Mouse (Mus musculus) forebrain, postnatal 0 days (tissue): Measurements from ENCODE around the gene Slc7a6os. TPM values are rescaled to one million over a fixed set of nuclear protein-coding genes. Genes with fewer than 3 reads are reported as not detected.

Experiments
- ATAC-seq: fragments of 200-750 bp; cut with Nextera tagmentation; 2 replicates; pipeline ENCODE4 v1.8.0; 2017; ENCODE audit warnings: mild to moderate bottlenecking, moderate library complexity
- DNase-seq: peaks from one replicate; pipeline ENCODE4 v3.0.0-alpha.2; 2015
- H3K27ac ChIP-seq: fragments of 300-500 bp; sonication (generic); 2 replicates; pipeline ENCODE4 v1.5.1; 2014; ENCODE audit warnings: low read depth, mild to moderate bottlenecking, antibody characterized with exemption, low read length, moderate library complexity, mixed read lengths
- H3K27me3 ChIP-seq: fragments of 300-500 bp; sonication (generic); 2 replicates; pipeline ENCODE4 v1.6.1; 2014; ENCODE audit warnings: mild to moderate bottlenecking, low read length, mixed read lengths; ENCODE audit not compliant: insufficient read depth
- H3K36me3 ChIP-seq: fragments of 300-500 bp; sonication (generic); 2 replicates; pipeline ENCODE4 v1.6.1; 2014; ENCODE audit warnings: mild to moderate bottlenecking, moderate library complexity; ENCODE audit not compliant: insufficient read depth
- H3K4me1 ChIP-seq: fragments of 300-500 bp; sonication (generic); 2 replicates; pipeline ENCODE4 v1.6.1; 2014; ENCODE audit warnings: antibody characterized with exemption; ENCODE audit not compliant: insufficient read depth
- H3K4me2 ChIP-seq: fragments of 300-500 bp; sonication (generic); 2 replicates; pipeline ENCODE4 v1.6.1; 2014; ENCODE audit warnings: low read depth, mild to moderate bottlenecking, moderate library complexity
- H3K4me3 ChIP-seq: fragments of 300-500 bp; sonication (generic); 2 replicates; pipeline ENCODE4 v1.5.1; 2014; ENCODE audit warnings: low read depth, low read length, mixed read lengths
- H3K9ac ChIP-seq: fragments of 300-500 bp; sonication (generic); 2 replicates; pipeline ENCODE4 v1.6.1; 2014; ENCODE audit warnings: mild to moderate bottlenecking
- H3K9me3 ChIP-seq: fragments of 300-500 bp; sonication (generic); 2 replicates; pipeline ENCODE4 v1.6.1; 2016; ENCODE audit warnings: low read length
- CTCF ChIP-seq: sonication (generic); IDR thresholded peaks from 2 replicates; pipeline ENCODE4 v1.5.1; 2016; ENCODE audit warnings: antibody characterized with exemption, control low read depth, low read depth
- WGBS: fragments of 180-500 bp; shearing (Covaris S2); extraction: QIAGEN DNeasy Blood & Tissue Kit; methylation state at CpG from one replicate; pipeline ENCODE4 v1.1.7; 2014; 5-methylcytosine and 5-hydroxymethylcytosine counted together
- polyA plus RNA-seq: library from polyadenylated mRNA; unstranded; fragments of >200 nt; fragmentation: Nextera tagmentation; extraction: Ambion mirVana; gene quantifications from 2 replicates; pipeline ENCODE4 v1.2.1, GENCODE M21; 2015
- total RNA-seq: library from RNA; depleted of rRNA; stranded (reverse); fragments of >200 nt; gene quantifications from 2 replicates; pipeline ENCODE4 v1.2.3, GENCODE M21; 2014; rRNA removed

Slc7a6os gene
- total RNA-seq (59.3 and 73.1 TPM in 2 replicates), polyA plus RNA-seq (32.4 and 36.3 TPM in 2 replicates)

- peak within 1 kb of the TSS; percentile 57 for H3K4me3 ChIP-seq
- no peaks in the 10 kb centered on the region for H3K9me3 ChIP-seq
- peaks cover 9% of the 10 kb centered on the region; the same call in 1 of the 2 replicates for H3K4me1 ChIP-seq
- peak; percentile 24 for TF ChIP-seq CTCF
- H3K36me3 ChIP-seq, result peaks cover 19% of the 10 kb centered on the region
- ATAC-seq (peak; percentile 99), DNase-seq (peak; percentile 96)
- under 1% methylated on average over 52 of the region's 52 CpGs for WGBS
- H3K9ac ChIP-seq, result peak within 1 kb of the TSS; percentile 63
- H3K27me3 ChIP-seq, result no peaks in the 10 kb centered on the region
- H3K27ac ChIP-seq, result peak within 1 kb of the TSS; percentile 89
- peak within 1 kb of the TSS; percentile 60 for H3K4me2 ChIP-seq
Observed at GRCm38 (mm10) chr8:106210821-106211345, at the start of gene Slc7a6os, which contains the start of gene Prmt7. Gene Slc7a6os, minus strand, starts transcription at chr8:106210935. Gene Prmt7, plus strand, starts transcription at chr8:106210936.

GRCm38 (mm10) chr8:106259579-106260255, 49.0 kb upstream of the Slc7a6os start:
- H3K4me2 ChIP-seq, result no peak overlapping the region
- no peaks in the 10 kb centered on the region for H3K27me3 ChIP-seq
- H3K4me3 ChIP-seq, result no peak overlapping the region
- H3K9ac ChIP-seq, result no peak overlapping the region
- ATAC-seq, result no peak
- no peaks in the 10 kb centered on the region for H3K9me3 ChIP-seq
- H3K4me1 ChIP-seq, result no peaks in the 10 kb centered on the region
- H3K36me3 ChIP-seq, result peaks cover 53% of the 10 kb centered on the region
- H3K27ac ChIP-seq, result no peak overlapping the region
- no peak for TF ChIP-seq CTCF
- DNase-seq, result no peak
- WGBS, result 95% methylated on average over 10 of the region's 10 CpGs

- WGBS, result 36% methylated on average over 1 of the region's 1 CpGs
- no peak overlapping the region for H3K27ac ChIP-seq
- H3K4me1 ChIP-seq, result no peaks in the 10 kb centered on the region
- H3K27me3 ChIP-seq, result no peaks in the 10 kb centered on the region
- no peak for ATAC-seq
- H3K4me2 ChIP-seq, result no peak overlapping the region
- H3K4me3 ChIP-seq, result no peak overlapping the region
- peak; percentile 51 for TF ChIP-seq CTCF
- no peak for DNase-seq
- peaks cover 62% of the 10 kb centered on the region for H3K36me3 ChIP-seq
- H3K9ac ChIP-seq, result no peak overlapping the region
- H3K9me3 ChIP-seq, result no peaks in the 10 kb centered on the region
Observed at GRCm38 (mm10) chr8:106258169-106258568, 47.4 kb upstream of the Slc7a6os start.

- no peak overlapping the region for H3K9ac ChIP-seq
- no peaks in the 10 kb centered on the region for H3K27me3 ChIP-seq
- ATAC-seq (no peak), DNase-seq (no peak)
- no peaks in the 10 kb centered on the region for H3K4me1 ChIP-seq
- no peak overlapping the region for H3K27ac ChIP-seq
- WGBS, result 67% methylated on average over 4 of the region's 4 CpGs
- H3K4me2 ChIP-seq, result no peak overlapping the region
- no peaks in the 10 kb centered on the region for H3K9me3 ChIP-seq
- peaks cover 52% of the 10 kb centered on the region for H3K36me3 ChIP-seq
- no peak for TF ChIP-seq CTCF
- no peak overlapping the region for H3K4me3 ChIP-seq
Observed at GRCm38 (mm10) chr8:106250186-106250585, 39.5 kb upstream of the Slc7a6os start.

- no peak overlapping the region for H3K4me3 ChIP-seq
- no peak overlapping the region for H3K27ac ChIP-seq
- no peak for DNase-seq
- H3K36me3 ChIP-seq, result peaks cover 56% of the 10 kb centered on the region
- TF ChIP-seq CTCF, result no peak
- WGBS, result 78% methylated on average over 5 of the region's 5 CpGs
- H3K4me2 ChIP-seq, result no peak overlapping the region
- H3K9me3 ChIP-seq, result no peaks in the 10 kb centered on the region
- H3K27me3 ChIP-seq, result no peaks in the 10 kb centered on the region
- H3K4me1 ChIP-seq, result no peaks in the 10 kb centered on the region
- ATAC-seq, result no peak
- no peak overlapping the region for H3K9ac ChIP-seq
Observed at GRCm38 (mm10) chr8:106237106-106237505, 26.4 kb upstream of the Slc7a6os start.

GRCm38 (mm10) chr8:106234567-106235261, 24.0 kb upstream of the Slc7a6os start:
- 90% methylated on average over 17 of the region's 17 CpGs for WGBS
- ATAC-seq, result no peak
- H3K9ac ChIP-seq, result no peak overlapping the region

GRCm38 (mm10) chr8:106232751-106233150, 22.0 kb upstream of the Slc7a6os start:
- Histone ChIP-seq H3K9me3 (no peaks in the 10 kb centered on the region), H3K27me3 (no peaks in the 10 kb centered on the region), H3K4me1 (no peaks in the 10 kb centered on the region), H3K27ac (no peak overlapping the region), H3K4me2 (no peak overlapping the region), H3K36me3 (peaks cover 62% of the 10 kb centered on the region), H3K9ac (no peak overlapping the region), H3K4me3 (no peak overlapping the region)
- no peak for TF ChIP-seq CTCF
- DNase-seq, result no peak
- ATAC-seq, result no peak
- 86% methylated on average over 3 of the region's 3 CpGs for WGBS

More at GRCm38 (mm10) chr8:106234567-106235261, 24.0 kb upstream of the Slc7a6os start:
- DNase-seq, result no peak
- Histone ChIP-seq H3K4me1 (no peaks in the 10 kb centered on the region), H3K27me3 (no peaks in the 10 kb centered on the region), H3K4me2 (no peak overlapping the region), H3K36me3 (peaks cover 60% of the 10 kb centered on the region), H3K27ac (no peak overlapping the region), H3K9me3 (no peaks in the 10 kb centered on the region), H3K4me3 (no peak overlapping the region)
- no peak for TF ChIP-seq CTCF
